Mouse (Mus musculus): ENCODE data around the gene Tdrkh. TPM values are rescaled to one million over a fixed set of nuclear protein-coding genes. Genes with fewer than 3 reads are reported as not detected.
A peak's percentile ranks its signal among the peaks of the same experiment; 100 is the strongest.

The Tdrkh gene
- polyA plus RNA-seq, 1 experiment from 2014 or later = 9.4 TPM

GRCm38 (mm10) chr3:94373597-94374011 lies 39.5 kb upstream of the Tdrkh start:
- Histone ChIP-seq H3K27ac (no peak overlapping the region), H3K9ac (no peak overlapping the region), H3K36me3 (no peaks in the 10 kb centered on the region), H3K4me2 (peak overlapping the region; percentile 51), H3K27me3 (replicated peaks) (no peaks in the 10 kb centered on the region), H3K4me3 (replicated peaks) (peak overlapping the region; percentile 35), H3K9me3 (no peaks in the 10 kb centered on the region), H3K4me1 (peaks cover 11% of the 10 kb centered on the region)
- peak; percentile 28; the same call in 1 of the 2 replicates for ATAC-seq (ENCODE audit: insufficient read depth, low FRiP score, low read depth)
- 3% methylated on average over 5 of the region's 5 CpGs for whole genome bisulfite sequencing

- Histone ChIP-seq H3K36me3 (no peaks in the 10 kb centered on the region), H3K4me1 (peaks cover 11% of the 10 kb centered on the region), H3K4me2 (no peak overlapping the region), H3K4me3 (replicated peaks) (no peak overlapping the region), H3K27ac (no peak overlapping the region), H3K9me3 (no peaks in the 10 kb centered on the region), H3K9ac (no peak overlapping the region), H3K27me3 (replicated peaks) (no peaks in the 10 kb centered on the region)
- no peak for ATAC-seq (ENCODE audit: insufficient read depth, low FRiP score, low read depth)
Observed at GRCm38 (mm10) chr3:94374636-94375035, 38.4 kb upstream of the Tdrkh start.

- Histone ChIP-seq H3K36me3 (no peaks in the 10 kb centered on the region), H3K4me2 (no peak overlapping the region), H3K9ac (no peak overlapping the region), H3K9me3 (no peaks in the 10 kb centered on the region), H3K27ac (no peak overlapping the region), H3K4me3 (replicated peaks) (no peak overlapping the region), H3K4me1 (peaks cover 11% of the 10 kb centered on the region), H3K27me3 (replicated peaks) (no peaks in the 10 kb centered on the region)
- ATAC-seq (ENCODE audit: insufficient read depth, low FRiP score, low read depth) = no peak
- WGBS = 84% methylated on average over 2 of the region's 2 CpGs
Observed at GRCm38 (mm10) chr3:94375146-94375545, 37.9 kb upstream of the Tdrkh start.

GRCm38 (mm10) chr3:94375861-94376260 lies 37.2 kb upstream of the Tdrkh start:
- no peak overlapping the region for H3K27ac ChIP-seq
- no peaks in the 10 kb centered on the region for H3K9me3 ChIP-seq
- no peak overlapping the region for H3K4me2 ChIP-seq
- H3K4me1 ChIP-seq = peaks cover 11% of the 10 kb centered on the region
- no peak for ATAC-seq (ENCODE audit: insufficient read depth, low FRiP score, low read depth)
- no peak overlapping the region for H3K9ac ChIP-seq
- no peak overlapping the region for H3K4me3 ChIP-seq (replicated peaks)
- 50% methylated on average over 5 of the region's 5 CpGs for WGBS
- H3K36me3 ChIP-seq = no peaks in the 10 kb centered on the region
- H3K27me3 ChIP-seq (replicated peaks) = no peaks in the 10 kb centered on the region

- WGBS = 18% methylated on average over 13 of the region's 13 CpGs
- H3K27me3 ChIP-seq (replicated peaks) = no peaks in the 10 kb centered on the region
- no peak overlapping the region for H3K27ac ChIP-seq
- peaks cover 2% of the 10 kb centered on the region; the same call in 1 of the 2 replicates for H3K4me1 ChIP-seq
- ATAC-seq (ENCODE audit: insufficient read depth, low FRiP score, low read depth) = no peak
- H3K9ac ChIP-seq = no peak overlapping the region
- no peaks in the 10 kb centered on the region for H3K36me3 ChIP-seq
- H3K4me3 ChIP-seq (replicated peaks) = no peak overlapping the region
- H3K4me2 ChIP-seq = no peak overlapping the region
- no peaks in the 10 kb centered on the region for H3K9me3 ChIP-seq
Observed at GRCm38 (mm10) chr3:94377028-94377923, 35.8 kb upstream of the Tdrkh start.

- 20% methylated on average over 9 of the region's 9 CpGs for WGBS
Observed at GRCm38 (mm10) chr3:94379831-94380510, 33.1 kb upstream of the Tdrkh start.

GRCm38 (mm10) chr3:94382308-94382707 lies 30.8 kb upstream of the Tdrkh start:
- Histone ChIP-seq H3K27ac (no peak overlapping the region), H3K4me3 (replicated peaks) (no peak overlapping the region), H3K4me1 (no peaks in the 10 kb centered on the region), H3K4me2 (no peak overlapping the region), H3K27me3 (replicated peaks) (no peaks in the 10 kb centered on the region), H3K36me3 (no peaks in the 10 kb centered on the region), H3K9me3 (no peaks in the 10 kb centered on the region), H3K9ac (no peak overlapping the region)
- ATAC-seq (ENCODE audit: insufficient read depth, low FRiP score, low read depth) = no peak
- 69% methylated on average over 5 of the region's 5 CpGs for WGBS

More at GRCm38 (mm10) chr3:94379831-94380510, 33.1 kb upstream of the Tdrkh start:
- Histone ChIP-seq H3K27ac (no peak overlapping the region), H3K4me2 (no peak overlapping the region), H3K9me3 (no peaks in the 10 kb centered on the region), H3K36me3 (no peaks in the 10 kb centered on the region), H3K4me3 (replicated peaks) (no peak overlapping the region), H3K9ac (no peak overlapping the region), H3K4me1 (no peaks in the 10 kb centered on the region), H3K27me3 (replicated peaks) (no peaks in the 10 kb centered on the region)
- ATAC-seq (ENCODE audit: insufficient read depth, low FRiP score, low read depth) = no peak

GRCm38 (mm10) chr3:94383476-94383875 lies 29.6 kb upstream of the Tdrkh start:
- Histone ChIP-seq H3K36me3 (no peaks in the 10 kb centered on the region), H3K27ac (no peak overlapping the region), H3K9me3 (no peaks in the 10 kb centered on the region), H3K4me1 (no peaks in the 10 kb centered on the region), H3K4me2 (no peak overlapping the region), H3K27me3 (replicated peaks) (no peaks in the 10 kb centered on the region), H3K4me3 (replicated peaks) (no peak overlapping the region), H3K9ac (no peak overlapping the region)
- 60% methylated on average over 3 of the region's 3 CpGs for WGBS
- no peak for ATAC-seq (ENCODE audit: insufficient read depth, low FRiP score, low read depth)

GRCm38 (mm10) chr3:94386671-94387070 lies 26.4 kb upstream of the Tdrkh start:
- H3K4me3 ChIP-seq (replicated peaks) = no peak overlapping the region
- no peaks in the 10 kb centered on the region for H3K9me3 ChIP-seq
- WGBS = 47% methylated on average over 4 of the region's 4 CpGs
- H3K4me1 ChIP-seq = no peaks in the 10 kb centered on the region
- H3K4me2 ChIP-seq = no peak overlapping the region
- H3K36me3 ChIP-seq = no peaks in the 10 kb centered on the region
- H3K27ac ChIP-seq = no peak overlapping the region
- no peaks in the 10 kb centered on the region for H3K27me3 ChIP-seq (replicated peaks)
- no peak for ATAC-seq (ENCODE audit: insufficient read depth, low FRiP score, low read depth)
- H3K9ac ChIP-seq = no peak overlapping the region

- Histone ChIP-seq H3K9ac (no peak overlapping the region), H3K4me2 (no peak overlapping the region), H3K9me3 (no peaks in the 10 kb centered on the region), H3K4me1 (no peaks in the 10 kb centered on the region), H3K27me3 (replicated peaks) (no peaks in the 10 kb centered on the region), H3K4me3 (replicated peaks) (no peak overlapping the region), H3K36me3 (no peaks in the 10 kb centered on the region), H3K27ac (no peak overlapping the region)
- WGBS = 87% methylated on average over 10 of the region's 10 CpGs
- no peak for ATAC-seq (ENCODE audit: insufficient read depth, low FRiP score, low read depth)
Observed at GRCm38 (mm10) chr3:94387391-94387790, 25.7 kb upstream of the Tdrkh start.

GRCm38 (mm10) chr3:94388047-94388446 lies 25.0 kb upstream of the Tdrkh start:
- H3K4me3 ChIP-seq (replicated peaks) = no peak overlapping the region
- H3K9ac ChIP-seq = no peak overlapping the region
- H3K27ac ChIP-seq = no peak overlapping the region
- H3K4me2 ChIP-seq = no peak overlapping the region
- WGBS = 83% methylated on average over 5 of the region's 5 CpGs
- no peaks in the 10 kb centered on the region for H3K4me1 ChIP-seq
- H3K27me3 ChIP-seq (replicated peaks) = no peaks in the 10 kb centered on the region
- no peak for ATAC-seq (ENCODE audit: insufficient read depth, low FRiP score, low read depth)
- no peaks in the 10 kb centered on the region for H3K9me3 ChIP-seq
- no peaks in the 10 kb centered on the region for H3K36me3 ChIP-seq

GRCm38 (mm10) chr3:94389420-94389819 lies 23.7 kb upstream of the Tdrkh start:
- no peaks in the 10 kb centered on the region for H3K36me3 ChIP-seq
- H3K27me3 ChIP-seq (replicated peaks) = no peaks in the 10 kb centered on the region
- ATAC-seq (ENCODE audit: insufficient read depth, low FRiP score, low read depth) = no peak
- WGBS = 93% methylated on average over 16 of the region's 16 CpGs
- no peaks in the 10 kb centered on the region for H3K4me1 ChIP-seq
- no peak overlapping the region for H3K4me2 ChIP-seq
- H3K4me3 ChIP-seq (replicated peaks) = no peak overlapping the region
- H3K9me3 ChIP-seq = no peaks in the 10 kb centered on the region
- no peak overlapping the region for H3K9ac ChIP-seq
- H3K27ac ChIP-seq = no peak overlapping the region
